Mouse (Mus musculus) G1E (cell line): ENCODE results near the gene Slc20a1.

Experiments used
- CTCF ChIP-seq: IDR thresholded peaks from 2 replicates; pipeline ENCODE4 v1.5.1; 2012; ENCODE audit warnings: low read depth, low read length, inconsistent platforms, mixed read lengths
- GATA1 ChIP-seq: IDR thresholded peaks from 2 replicates; pipeline ENCODE4 v1.6.1; 2012; ENCODE audit warnings: borderline replicate concordance, low read length, inconsistent platforms, mixed read lengths
- GATA2 ChIP-seq: IDR thresholded peaks from 2 replicates; pipeline ENCODE4 v1.6.1; 2012; ENCODE audit warnings: low read depth, low read length, inconsistent platforms, borderline replicate concordance
- POLR2AphosphoS5 ChIP-seq: IDR thresholded peaks from 2 replicates; pipeline ENCODE4 v1.6.1; 2012; ENCODE audit warnings: low read depth, low read length, inconsistent platforms; ENCODE audit not compliant: insufficient replicate concordance
- TAL1 ChIP-seq: conservative IDR thresholded peaks from 2 replicates; pipeline ENCODE4 v1.6.1; 2012; ENCODE audit warnings: low read depth, low read length, inconsistent platforms, mixed read lengths

DNA sequence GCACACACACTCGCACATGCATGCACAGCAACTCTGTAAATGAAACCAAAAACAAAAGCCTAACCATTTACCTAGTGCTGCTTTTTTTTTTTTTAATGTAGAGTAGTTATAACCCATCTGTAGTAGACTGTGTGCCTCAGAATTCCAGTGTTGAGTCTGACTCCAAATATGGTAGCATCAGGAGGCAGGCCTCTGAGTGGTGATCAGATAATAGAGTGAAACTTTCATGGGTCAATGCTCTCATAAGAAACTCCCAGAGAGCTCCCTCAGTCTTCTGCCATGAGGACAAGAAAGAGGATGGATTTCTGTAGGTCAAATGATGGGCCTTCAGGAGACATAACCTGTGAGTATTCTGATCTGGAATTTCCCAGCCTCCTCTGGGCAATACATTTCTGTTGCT lies 16.2 kb upstream of the Slc20a1 start:
- TF ChIP-seq GATA2: no peak
- TF ChIP-seq CTCF: no peak
- no peak for TF ChIP-seq TAL1
- TF ChIP-seq GATA1: no peak
- no peak for TF ChIP-seq POLR2AphosphoS5
